Comparison of ENCODE assay signal across 23 mouse cellular contexts in genomic region chr5:147092448-147092847, GRCm38 (mm10).
"Had no signal": no experiment of that assay in that cellular context is flagged by ENCODE, and none has a peak within 500 bp of the region (broad histone marks: within the 10 kb centered on the region; RNA-seq: fewer than 3 reads in every experiment).

No protein-coding gene starts in this region.

- H3K4me2 ChIP-seq: embryonic facial prominence, embryonic 12.5 days; embryonic facial prominence, embryonic 13.5 days; embryonic facial prominence, embryonic 15.5 days; forebrain, embryonic 12.5 days; forebrain, embryonic 13.5 days; forebrain, embryonic 15.5 days had no signal

- DNase-seq: cerebellum, adult 8-10 months; cerebellum, postnatal 10 days; cerebellum, postnatal 14 days; cerebellum, postnatal 36 days; embryo, embryonic 11 days; forebrain, postnatal 0 days; gastrocnemius, adult 2 months; gastrocnemius, postnatal 10 days; gastrocnemius, postnatal 14 days; gastrocnemius, postnatal 25 days; gastrocnemius, postnatal 36 days; heart, adult 11 months; heart, adult 18-20 months; heart, adult 2 months had no signal

- H3K4me3 ChIP-seq: embryonic facial prominence, embryonic 10.5 days; embryonic facial prominence, embryonic 12.5 days; embryonic facial prominence, embryonic 13.5 days; embryonic facial prominence, embryonic 15.5 days; erythroblast, embryonic 14.5 days; forebrain, embryonic 10.5 days; forebrain, embryonic 12.5 days; forebrain, embryonic 13.5 days; forebrain, embryonic 15.5 days; gastrocnemius, adult 2 months; heart, adult 2 months had no signal

- H3K36me3 ChIP-seq: forebrain, embryonic 12.5 days; forebrain, embryonic 15.5 days had no signal

- H3K27me3 ChIP-seq: embryonic facial prominence, embryonic 12.5 days; embryonic facial prominence, embryonic 13.5 days; embryonic facial prominence, embryonic 15.5 days; forebrain, embryonic 12.5 days; forebrain, embryonic 13.5 days; forebrain, embryonic 15.5 days had no signal
